Mouse (Mus musculus) yolk sac, embryonic 10.5 days (tissue): ENCODE results near the gene Gypa.

ENCODE experiments used
- DNase-seq: peaks from one replicate; pipeline ENCODE4 v3.0.0-alpha.2; 2017; ENCODE audit warnings: low spot score

The Gypa gene

GRCm38 (mm10) chr8:80550436-80550835 lies 56.9 kb downstream of the Gypa start:
- no peak for DNase-seq

GRCm38 (mm10) chr8:80551303-80551702 lies 57.7 kb downstream of the Gypa start:
- DNase-seq: peak; percentile 27

GRCm38 (mm10) chr8:80554991-80555390 lies 61.4 kb downstream of the Gypa start:
- no peak for DNase-seq
